Mouse (Mus musculus): ENCODE data around the gene Zfr2. TPM values are rescaled to one million over a fixed set of nuclear protein-coding genes. Genes with fewer than 3 reads are reported as not detected.

The Zfr2 gene
- polyA plus RNA-seq, 1 experiment from 2014 or later, result 7.9 TPM

GRCm38 (mm10) chr10:81284189-81284588, 51.2 kb downstream of the Zfr2 start:
- H3K27ac ChIP-seq, result no peak overlapping the region
- H3K36me3 ChIP-seq, result no peaks in the 10 kb centered on the region
- no peak for ATAC-seq
- peaks cover 18% of the 10 kb centered on the region for H3K27me3 ChIP-seq (replicated peaks)
- H3K4me3 ChIP-seq (replicated peaks), result peak overlapping the region; percentile 47
- 52% methylated on average over 6 of the region's 6 CpGs for WGBS
- H3K9me3 ChIP-seq, result no peaks in the 10 kb centered on the region
- H3K4me2 ChIP-seq (replicated peaks), result peak overlapping the region; percentile 79
- peak overlapping the region; percentile 17; the same call in 1 of the 2 replicates for H3K9ac ChIP-seq
- peaks cover 30% of the 10 kb centered on the region for H3K4me1 ChIP-seq (replicated peaks)

- Histone ChIP-seq H3K9me3 (no peaks in the 10 kb centered on the region), H3K4me1 (replicated peaks) (peaks cover 28% of the 10 kb centered on the region), H3K27me3 (replicated peaks) (peaks cover 18% of the 10 kb centered on the region), H3K4me3 (replicated peaks) (peak overlapping the region; percentile 47), H3K9ac (peak overlapping the region; percentile 17; the same call in 1 of the 2 replicates), H3K4me2 (replicated peaks) (peak overlapping the region; percentile 79), H3K36me3 (no peaks in the 10 kb centered on the region), H3K27ac (peak overlapping the region; percentile 29)
- peak; percentile 53 for ATAC-seq
- WGBS, result 6% methylated on average over 17 of the region's 17 CpGs
Observed at GRCm38 (mm10) chr10:81284719-81285118, 51.8 kb downstream of the Zfr2 start.

- 2% methylated on average over 54 of the region's 54 CpGs for WGBS
- Histone ChIP-seq H3K9me3 (no peaks in the 10 kb centered on the region), H3K36me3 (no peaks in the 10 kb centered on the region), H3K4me1 (replicated peaks) (peaks cover 28% of the 10 kb centered on the region), H3K4me3 (replicated peaks) (peak overlapping the region; percentile 47), H3K4me2 (replicated peaks) (peak overlapping the region; percentile 79), H3K9ac (peak overlapping the region; percentile 56), H3K27ac (peak overlapping the region; percentile 85), H3K27me3 (replicated peaks) (peaks cover 18% of the 10 kb centered on the region)
- ATAC-seq, result peak; percentile 74
Observed at GRCm38 (mm10) chr10:81285694-81286450, 52.9 kb downstream of the Zfr2 start.

- 29% methylated on average over 6 of the region's 6 CpGs for WGBS
- H3K36me3 ChIP-seq, result no peaks in the 10 kb centered on the region
- no peaks in the 10 kb centered on the region for H3K9me3 ChIP-seq
- peak overlapping the region; percentile 47 for H3K4me3 ChIP-seq (replicated peaks)
- ATAC-seq, result peak; percentile 18
- H3K4me1 ChIP-seq (replicated peaks), result peaks cover 28% of the 10 kb centered on the region
- H3K27me3 ChIP-seq (replicated peaks), result peaks cover 18% of the 10 kb centered on the region
- peak overlapping the region; percentile 85 for H3K27ac ChIP-seq
- no peak overlapping the region for H3K9ac ChIP-seq
- H3K4me2 ChIP-seq (replicated peaks), result peak overlapping the region; percentile 79
Observed at GRCm38 (mm10) chr10:81286586-81286985, 53.6 kb downstream of the Zfr2 start.

- H3K27me3 ChIP-seq (replicated peaks), result peaks cover 18% of the 10 kb centered on the region
- H3K27ac ChIP-seq, result peak overlapping the region; percentile 85
- H3K36me3 ChIP-seq, result no peaks in the 10 kb centered on the region
- H3K4me2 ChIP-seq (replicated peaks), result peak overlapping the region; percentile 79; the same call in 1 of the 2 replicates
- 61% methylated on average over 8 of the region's 8 CpGs for WGBS
- no peak overlapping the region for H3K9ac ChIP-seq
- H3K4me3 ChIP-seq (replicated peaks), result no peak overlapping the region
- peaks cover 32% of the 10 kb centered on the region for H3K4me1 ChIP-seq (replicated peaks)
- ATAC-seq, result no peak
- H3K9me3 ChIP-seq, result no peaks in the 10 kb centered on the region
Observed at GRCm38 (mm10) chr10:81287513-81288157, 54.7 kb downstream of the Zfr2 start.

GRCm38 (mm10) chr10:81288601-81289000, 55.6 kb downstream of the Zfr2 start:
- Histone ChIP-seq H3K4me3 (replicated peaks) (no peak overlapping the region), H3K4me1 (replicated peaks) (peaks cover 33% of the 10 kb centered on the region), H3K27me3 (replicated peaks) (peaks cover 13% of the 10 kb centered on the region), H3K9me3 (no peaks in the 10 kb centered on the region), H3K9ac (no peak overlapping the region), H3K36me3 (no peaks in the 10 kb centered on the region), H3K4me2 (replicated peaks) (0 out of 2 replicates have a peak overlapping the region, but pooled peaks have one; percentile 12), H3K27ac (no peak overlapping the region)
- WGBS, result 29% methylated on average over 6 of the region's 6 CpGs
- no peak for ATAC-seq

GRCm38 (mm10) chr10:81289278-81289677, 56.3 kb downstream of the Zfr2 start:
- peak overlapping the region; percentile 50 for H3K4me2 ChIP-seq (replicated peaks)
- no peak for ATAC-seq
- H3K4me1 ChIP-seq (replicated peaks), result peaks cover 38% of the 10 kb centered on the region
- peak overlapping the region; percentile 37; the same call in 1 of the 2 replicates for H3K4me3 ChIP-seq (replicated peaks)
- WGBS, result 1% methylated on average over 7 of the region's 7 CpGs
- peak overlapping the region; percentile 76; the same call in 1 of the 2 replicates for H3K27ac ChIP-seq
- H3K27me3 ChIP-seq (replicated peaks), result peaks cover 6% of the 10 kb centered on the region
- H3K9me3 ChIP-seq, result no peaks in the 10 kb centered on the region
- H3K9ac ChIP-seq, result no peak overlapping the region
- no peaks in the 10 kb centered on the region for H3K36me3 ChIP-seq

- peaks cover under 1% of the 10 kb centered on the region for H3K27me3 ChIP-seq (replicated peaks)
- peak overlapping the region; percentile 39 for H3K9ac ChIP-seq
- no peaks in the 10 kb centered on the region for H3K36me3 ChIP-seq
- H3K9me3 ChIP-seq, result no peaks in the 10 kb centered on the region
- peak overlapping the region; percentile 37 for H3K4me3 ChIP-seq (replicated peaks)
- peak overlapping the region; percentile 76 for H3K27ac ChIP-seq
- peaks cover 40% of the 10 kb centered on the region for H3K4me1 ChIP-seq (replicated peaks)
- WGBS, result 55% methylated on average over 14 of the region's 14 CpGs
- peak overlapping the region; percentile 50 for H3K4me2 ChIP-seq (replicated peaks)
- no peak for ATAC-seq
Observed at GRCm38 (mm10) chr10:81289811-81290210, 56.9 kb downstream of the Zfr2 start.

GRCm38 (mm10) chr10:81290698-81291460, 57.9 kb downstream of the Zfr2 start:
- H3K4me2 ChIP-seq (replicated peaks), result peak overlapping the region; percentile 50
- H3K36me3 ChIP-seq, result no peaks in the 10 kb centered on the region
- WGBS, result 19% methylated on average over 24 of the region's 24 CpGs
- peak overlapping the region; percentile 39 for H3K9ac ChIP-seq
- H3K4me3 ChIP-seq (replicated peaks), result peak overlapping the region; percentile 37
- peaks cover 46% of the 10 kb centered on the region for H3K4me1 ChIP-seq (replicated peaks)
- 0 out of 2 replicates have a peak, but pooled peaks have one; percentile 9 for ATAC-seq
- H3K27ac ChIP-seq, result peak overlapping the region; percentile 76
- H3K27me3 ChIP-seq (replicated peaks), result no peaks in the 10 kb centered on the region
- no peaks in the 10 kb centered on the region for H3K9me3 ChIP-seq

- no peak for ATAC-seq
- Histone ChIP-seq H3K36me3 (no peaks in the 10 kb centered on the region; the same call in 1 of the 2 replicates), H3K27ac (peak within 1 kb of the TSS; percentile 76), H3K9me3 (no peaks in the 10 kb centered on the region), H3K27me3 (replicated peaks) (no peaks in the 10 kb centered on the region), H3K9ac (peak within 1 kb of the TSS; percentile 39), H3K4me3 (replicated peaks) (peak within 1 kb of the TSS; percentile 37), H3K4me2 (replicated peaks) (peak within 1 kb of the TSS; percentile 50), H3K4me1 (replicated peaks) (peaks cover 48% of the 10 kb centered on the region)
- 57% methylated on average over 9 of the region's 9 CpGs for WGBS
Observed at GRCm38 (mm10) chr10:81291511-81292104, 58.7 kb downstream of the Zfr2 start, which contains the start of gene Tjp3. Gene Tjp3, minus strand, starts transcription at chr10:81291581.

- Histone ChIP-seq H3K9me3 (no peaks in the 10 kb centered on the region), H3K27me3 (replicated peaks) (no peaks in the 10 kb centered on the region), H3K4me3 (replicated peaks) (peak within 1 kb of the TSS; percentile 72), H3K27ac (peak within 1 kb of the TSS; percentile 85), H3K9ac (peak within 1 kb of the TSS; percentile 85), H3K4me1 (replicated peaks) (peaks cover 46% of the 10 kb centered on the region), H3K4me2 (replicated peaks) (peak within 1 kb of the TSS; percentile 95), H3K36me3 (no peaks in the 10 kb centered on the region; the same call in 1 of the 2 replicates)
- WGBS, result under 1% methylated on average over 80 of the region's 80 CpGs
- ATAC-seq, result peak; percentile 93
Observed at GRCm38 (mm10) chr10:81292554-81293333, 59.8 kb downstream of the Zfr2 start, which contains the start of gene Pip5k1c. Gene Pip5k1c, plus strand, starts transcription at chr10:81292963.
